Mouse (Mus musculus): ENCODE measurements around the gene Gps1.
"Not testable (repeated sequence)": the region's sequence is repeated elsewhere in the genome, so short reads cannot be mapped to it uniquely, and the experiment has no call there.

Gps1 gene

DNA sequence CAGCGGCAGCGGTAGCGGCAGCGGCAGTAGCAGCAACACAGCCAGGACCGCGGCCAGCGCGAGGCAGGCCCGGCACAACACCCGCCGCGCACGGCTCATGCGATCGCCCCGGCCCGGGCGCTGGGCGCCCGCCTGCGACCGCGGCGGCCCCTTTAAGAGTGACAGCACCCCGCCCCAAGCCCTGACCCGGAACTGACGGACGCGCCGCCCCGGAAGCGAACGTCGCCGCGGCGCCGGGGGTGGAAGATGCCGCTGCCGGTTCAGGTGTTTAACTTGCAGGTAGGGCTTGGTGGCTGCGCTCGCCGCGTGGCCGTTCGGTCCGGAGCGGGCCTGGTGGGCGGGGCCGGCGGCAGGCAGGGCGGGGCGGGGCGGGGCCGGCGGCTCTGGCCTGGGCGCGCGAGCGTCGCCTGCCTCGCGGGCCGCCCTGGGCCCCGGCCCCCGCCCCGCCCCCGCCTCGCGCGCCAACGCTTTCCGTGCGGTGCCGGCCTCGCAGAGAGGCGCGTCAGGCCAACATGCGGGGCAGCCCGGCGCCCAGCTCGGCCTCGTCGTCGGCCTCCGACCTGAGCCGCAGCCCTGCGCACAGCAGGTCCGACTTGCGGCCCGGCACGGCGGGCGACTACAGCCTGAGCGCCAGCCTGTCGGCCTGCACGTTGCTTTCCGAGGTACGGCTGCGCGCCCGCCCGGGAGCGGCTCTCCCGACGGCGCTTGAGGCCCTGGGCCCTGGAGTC is at the start of gene Gps1, which contains the start of gene Rfng:
Gps1 (plus strand) TSS at position 209 of the 728 bp plus-strand sequence.
Rfng (minus strand) TSS at position 144 of the 728 bp plus-strand sequence.
- DNase-seq (ENCODE audit: extremely low spot score) = peak; percentile 85

DNA sequence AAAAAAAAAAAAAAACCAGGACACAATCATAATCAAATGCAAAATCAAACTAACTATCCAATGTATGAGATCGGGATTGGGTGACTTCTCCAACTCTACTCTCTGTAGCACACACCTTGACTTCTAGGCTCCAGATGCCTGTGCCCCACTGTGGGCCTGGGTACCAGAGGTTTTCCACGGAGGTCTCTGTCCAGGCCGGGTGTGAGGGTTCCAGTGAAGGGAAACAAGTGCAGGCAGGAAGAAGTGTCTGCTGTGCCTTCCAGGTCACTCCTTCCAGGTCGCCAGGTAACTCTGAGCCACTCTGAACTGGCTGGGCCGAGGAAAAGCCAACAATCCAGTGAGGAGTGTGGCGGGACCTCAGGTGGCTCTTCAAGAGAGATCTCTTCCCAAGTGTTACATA is 47.6 kb upstream of the Gps1 start:
- DNase-seq (ENCODE audit: extremely low spot score) = no peak

DNA sequence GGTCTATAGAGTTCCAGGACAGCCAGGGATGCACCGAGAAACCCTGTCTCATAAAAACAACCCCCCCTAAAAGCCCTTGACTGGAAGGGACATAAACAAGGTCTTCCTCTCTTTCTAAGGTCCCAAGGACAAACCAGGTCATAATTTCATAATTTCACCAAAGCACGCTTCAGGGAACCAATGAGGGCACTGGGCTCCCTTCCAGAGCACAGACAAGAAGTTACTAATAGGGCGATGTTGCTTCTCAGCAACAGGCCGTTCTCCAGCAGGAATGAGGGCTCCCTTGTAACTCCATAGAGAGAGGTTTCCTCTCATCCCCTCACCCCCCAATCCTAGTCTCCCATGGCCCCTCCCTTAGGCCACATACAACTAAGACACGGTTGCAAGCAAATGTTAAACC is 43.1 kb upstream of the Gps1 start:
- DNase-seq (ENCODE audit: extremely low spot score) = no peak

DNA sequence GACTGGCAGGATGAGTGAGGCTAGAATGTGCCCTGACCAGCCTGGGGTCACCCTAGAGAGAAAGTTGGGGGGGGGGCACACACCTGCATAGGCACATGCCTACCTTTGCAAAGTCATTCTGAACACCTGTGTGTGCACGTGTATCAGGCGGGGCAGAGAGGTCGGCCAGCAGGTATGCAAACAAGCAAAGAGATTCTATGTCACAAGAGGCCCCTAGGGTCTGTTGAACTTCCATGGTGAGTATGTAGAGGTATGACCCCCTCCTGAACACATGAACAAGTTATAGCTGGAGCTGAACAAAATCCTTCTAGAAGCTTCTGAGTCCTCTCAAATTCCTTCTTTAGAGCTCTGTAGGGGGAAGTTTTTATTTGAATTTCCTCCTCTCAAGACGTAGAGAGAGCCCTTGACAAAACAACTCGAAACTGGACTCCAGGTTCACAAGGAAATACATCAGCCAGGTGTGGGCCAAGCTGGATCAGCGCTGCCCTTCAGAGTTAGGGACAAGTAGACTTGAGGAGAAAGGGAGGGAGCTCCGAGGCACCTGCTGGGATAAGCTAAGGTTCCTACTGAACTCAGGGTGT is 39.9 kb upstream of the Gps1 start:
- no peak for DNase-seq (ENCODE audit: extremely low spot score)

DNA sequence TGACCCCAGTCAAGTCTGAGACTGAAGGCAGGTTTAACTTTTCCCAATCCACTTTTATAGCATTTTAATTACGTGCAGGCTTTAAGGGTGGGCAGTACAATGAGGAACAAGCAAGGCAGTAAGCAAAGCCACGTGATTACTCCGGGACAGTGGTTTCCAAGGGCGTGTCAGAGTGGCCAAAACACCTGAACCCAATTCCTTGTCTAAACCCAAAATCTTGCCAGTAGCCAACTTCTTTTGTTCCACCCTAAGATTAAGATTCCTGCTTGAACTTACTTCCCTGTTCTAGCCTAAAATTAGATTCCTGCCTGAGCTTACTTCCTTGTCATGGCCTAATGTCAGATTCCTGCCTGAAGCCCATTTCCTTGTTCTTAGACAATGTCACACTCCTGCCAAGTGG is 36.1 kb upstream of the Gps1 start:
- DNase-seq (ENCODE audit: extremely low spot score) = no peak

DNA sequence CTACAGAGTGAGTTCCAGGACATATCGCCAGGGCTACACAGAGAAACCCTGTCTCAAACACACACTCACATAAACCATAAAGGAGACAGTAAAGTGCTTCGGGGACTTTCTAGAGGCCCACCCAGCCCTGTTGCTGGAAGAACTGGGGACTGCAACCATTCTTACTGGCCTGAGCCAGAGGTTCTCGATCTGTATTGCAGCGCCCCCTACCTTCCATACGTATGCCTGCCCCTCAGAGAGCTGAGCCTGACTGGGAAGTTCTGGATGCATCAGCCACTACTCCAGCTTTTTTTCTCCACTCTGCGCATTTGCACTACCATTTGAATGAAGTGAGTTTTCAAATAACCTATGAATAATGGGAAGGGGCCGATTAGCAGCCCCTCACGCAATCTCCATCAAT is 34.6 kb upstream of the Gps1 start:
- DNase-seq (ENCODE audit: extremely low spot score) = no peak

DNA sequence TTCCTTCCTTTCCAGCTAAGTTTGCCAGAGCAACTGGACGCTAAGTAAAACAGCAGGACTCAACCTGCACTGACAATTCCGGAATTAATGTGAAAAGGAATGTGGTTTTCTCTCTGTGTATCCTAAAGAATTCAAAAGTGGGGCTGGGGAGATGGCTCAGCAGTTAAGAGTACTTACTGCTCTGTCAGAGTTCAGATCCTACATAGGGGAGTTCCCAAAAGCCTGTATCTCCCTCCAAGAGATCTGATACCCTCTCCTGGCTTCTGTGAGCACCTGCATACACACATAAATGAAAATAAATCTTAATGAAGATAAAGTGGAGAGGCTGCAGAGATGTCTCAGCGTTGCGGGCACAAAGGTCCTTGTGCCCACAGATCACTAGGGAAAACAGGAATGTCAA is 32.5 kb upstream of the Gps1 start:
- no peak for DNase-seq (ENCODE audit: extremely low spot score)

DNA sequence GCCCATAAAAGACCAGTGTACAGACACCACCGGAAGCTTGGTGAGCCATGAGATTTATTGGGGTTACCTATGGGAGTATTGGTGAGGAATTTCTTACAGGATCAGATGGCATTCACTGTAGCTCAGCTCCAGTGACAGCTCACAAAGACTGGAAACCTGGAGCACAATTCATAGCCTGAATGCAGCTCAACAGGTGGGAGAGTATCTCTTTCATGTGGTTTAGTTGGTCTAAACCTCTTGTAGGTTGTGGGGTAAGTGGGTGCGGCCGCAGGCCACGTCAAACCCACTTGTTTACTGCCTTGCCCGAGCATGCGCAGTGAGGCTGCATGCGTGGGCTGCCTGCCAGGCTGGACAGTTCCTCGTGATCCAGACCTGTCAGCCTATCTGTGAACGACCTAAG is 23.8 kb upstream of the Gps1 start:
- no peak for DNase-seq (ENCODE audit: extremely low spot score)

DNA sequence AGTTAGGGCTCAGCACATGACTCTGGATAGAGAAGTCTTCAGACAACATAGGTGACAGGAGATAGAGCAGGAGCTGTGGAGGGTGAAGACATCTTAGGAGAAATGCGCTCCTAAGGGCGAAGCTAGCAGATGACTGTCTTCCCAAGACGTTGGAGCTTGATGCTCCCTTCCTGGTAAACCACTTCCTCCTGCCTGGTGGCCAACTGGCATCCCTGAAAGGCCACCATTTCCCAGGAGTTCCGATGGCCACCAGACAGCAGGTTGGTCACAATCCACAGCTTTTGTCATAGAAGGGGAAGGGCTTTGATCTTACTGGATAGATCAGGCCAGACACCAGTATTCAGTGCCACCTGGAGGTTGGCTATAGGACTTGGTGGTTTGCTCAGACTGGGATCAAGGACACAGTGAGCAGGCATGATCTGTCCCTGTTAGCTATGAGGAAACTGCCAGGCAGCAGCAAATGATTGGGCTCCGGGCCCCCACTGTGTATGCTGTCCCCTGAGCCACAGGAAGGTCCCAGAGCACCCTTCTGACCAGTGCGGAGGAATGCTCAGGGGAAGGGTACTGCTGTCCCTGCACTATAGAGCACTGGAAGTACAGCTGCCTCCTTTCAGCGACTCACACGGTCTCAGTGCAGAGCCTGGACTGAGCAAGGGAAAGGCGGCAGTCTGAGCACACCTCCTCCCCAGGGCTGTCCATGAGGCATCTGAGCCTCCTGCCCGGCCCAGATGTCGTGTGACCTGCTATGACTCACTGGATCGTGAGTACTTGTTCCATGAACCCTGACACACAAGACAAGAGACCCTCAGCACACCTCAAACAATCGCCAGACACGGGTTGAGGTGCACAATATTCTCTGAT is 22.0 kb upstream of the Gps1 start:
- no peak for DNase-seq (ENCODE audit: extremely low spot score)

DNA sequence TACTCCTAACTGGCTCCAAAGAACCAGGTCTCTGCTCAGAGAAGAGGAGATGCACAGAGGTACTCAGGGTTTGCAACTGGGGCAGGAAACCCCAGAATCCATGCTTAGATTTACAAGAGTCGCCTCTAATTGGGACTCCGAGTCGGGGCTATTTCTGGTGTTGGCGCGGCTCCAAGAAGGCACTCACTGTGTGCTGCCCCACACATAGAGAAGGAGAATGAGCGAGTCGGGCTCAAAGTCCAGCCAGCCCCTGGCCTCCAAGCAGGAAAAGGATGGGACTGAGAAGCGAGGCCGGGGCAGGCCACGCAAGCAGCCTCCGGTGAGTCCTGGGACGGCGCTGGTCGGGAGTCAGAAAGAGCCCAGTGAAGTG is 21.4 kb upstream of the Gps1 start, which contains the start of gene Hmga1b:
Hmga1b (plus strand) TSS at position 123 of the 370 bp plus-strand sequence.
- not testable (repeated sequence) for DNase-seq (ENCODE audit: extremely low spot score)

DNA sequence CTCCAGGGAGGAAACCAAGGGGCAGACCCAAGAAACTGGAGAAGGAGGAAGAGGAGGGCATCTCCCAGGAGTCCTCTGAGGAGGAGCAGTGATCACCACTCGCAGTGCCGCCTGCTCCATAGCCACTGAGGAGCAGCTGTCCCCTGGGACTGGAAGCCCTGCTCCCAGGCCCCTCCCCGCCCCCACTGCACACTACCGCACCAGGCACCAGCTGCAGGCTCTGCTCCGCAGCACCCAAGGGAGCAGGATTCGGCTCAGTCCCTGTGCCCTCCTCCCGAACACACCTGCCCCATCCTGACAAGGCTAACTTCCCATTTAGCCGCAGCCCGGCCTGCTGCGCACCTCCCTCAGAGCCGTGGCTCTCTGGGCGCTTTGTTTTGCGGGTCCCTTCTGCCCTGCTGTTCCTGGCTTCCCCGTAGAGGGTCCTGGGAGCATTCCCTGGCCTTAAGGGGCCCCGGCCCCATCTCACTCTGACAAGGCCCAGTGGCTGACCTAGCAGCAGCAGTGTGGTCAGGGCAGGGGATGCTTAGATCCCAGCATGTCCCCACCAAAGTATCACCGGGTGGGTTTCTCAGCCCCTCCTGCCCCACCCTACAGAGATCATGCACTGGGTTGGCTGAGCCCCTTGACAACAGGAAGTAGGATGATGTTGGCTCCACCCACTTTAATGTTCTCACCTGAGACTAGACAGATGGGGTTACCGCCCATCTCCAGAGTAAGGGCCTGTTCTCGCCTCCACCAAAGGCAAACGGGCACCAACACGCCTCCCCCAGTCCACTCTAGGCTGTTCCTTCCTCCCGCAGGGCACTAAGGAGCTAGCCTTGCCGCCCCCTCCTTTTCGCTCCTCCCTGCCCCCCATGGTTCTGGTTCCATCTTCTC is 20.7 kb upstream of the Gps1 start:
- not testable (repeated sequence) for DNase-seq (ENCODE audit: extremely low spot score)

DNA sequence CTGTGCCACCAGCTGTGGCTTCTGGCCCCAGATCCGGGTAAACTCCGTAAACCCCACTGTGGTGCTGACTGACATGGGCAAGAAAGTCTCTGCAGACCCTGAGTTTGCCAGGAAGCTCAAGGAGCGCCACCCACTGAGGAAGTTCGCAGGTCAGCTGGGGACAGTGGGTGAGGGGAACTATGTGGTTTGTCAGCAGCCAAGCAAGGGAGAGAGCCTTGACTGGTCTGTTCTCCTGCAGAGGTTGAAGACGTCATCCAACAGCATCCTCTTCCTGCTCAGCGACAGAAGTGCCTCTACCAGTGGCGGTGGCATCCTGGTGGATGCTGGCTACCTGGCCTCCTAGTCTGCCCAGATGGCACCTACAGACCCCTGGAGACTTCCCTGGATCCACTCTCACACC is 17.0 kb upstream of the Gps1 start:
- DNase-seq (ENCODE audit: extremely low spot score) = not testable (repeated sequence)

DNA sequence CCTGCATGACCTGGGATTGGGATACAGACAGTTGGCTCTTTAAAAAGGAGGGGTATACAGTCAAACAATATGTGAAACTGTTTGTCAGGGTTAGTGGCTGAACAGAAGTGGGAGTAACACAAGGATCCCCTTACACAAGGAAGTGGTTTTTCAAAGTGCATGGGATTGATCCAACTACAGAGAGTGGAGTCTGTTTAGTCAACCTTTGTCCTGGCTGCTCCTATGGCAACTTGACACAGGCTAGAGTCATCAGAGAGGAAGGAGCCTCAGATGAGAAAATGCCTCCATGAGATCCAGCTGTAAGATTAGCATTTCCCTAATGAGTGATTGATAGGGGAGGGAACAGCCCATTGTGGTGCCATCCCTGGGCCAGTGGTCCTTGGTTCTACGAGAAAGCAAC is 15.9 kb upstream of the Gps1 start:
- DNase-seq (ENCODE audit: extremely low spot score) = no peak

DNA sequence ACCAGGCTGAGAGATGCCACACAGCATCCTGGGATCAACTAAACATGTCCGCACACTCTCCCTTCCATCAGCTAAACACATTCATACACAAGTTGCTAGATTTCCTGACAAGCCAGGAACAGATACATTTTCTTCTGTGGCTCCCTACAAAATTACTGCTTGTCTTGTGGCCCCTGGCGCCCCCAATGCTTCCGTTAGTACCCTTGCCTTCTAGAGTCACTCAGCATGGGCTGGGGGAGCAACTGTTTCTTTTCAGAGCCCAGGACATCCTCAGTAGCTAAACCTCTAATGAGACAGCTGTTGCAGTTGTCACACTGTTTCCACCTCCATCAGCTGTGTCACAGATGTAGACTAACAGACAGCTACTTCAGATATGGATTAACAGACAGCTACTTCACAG is 11.3 kb upstream of the Gps1 start:
- no peak for DNase-seq (ENCODE audit: extremely low spot score)

DNA sequence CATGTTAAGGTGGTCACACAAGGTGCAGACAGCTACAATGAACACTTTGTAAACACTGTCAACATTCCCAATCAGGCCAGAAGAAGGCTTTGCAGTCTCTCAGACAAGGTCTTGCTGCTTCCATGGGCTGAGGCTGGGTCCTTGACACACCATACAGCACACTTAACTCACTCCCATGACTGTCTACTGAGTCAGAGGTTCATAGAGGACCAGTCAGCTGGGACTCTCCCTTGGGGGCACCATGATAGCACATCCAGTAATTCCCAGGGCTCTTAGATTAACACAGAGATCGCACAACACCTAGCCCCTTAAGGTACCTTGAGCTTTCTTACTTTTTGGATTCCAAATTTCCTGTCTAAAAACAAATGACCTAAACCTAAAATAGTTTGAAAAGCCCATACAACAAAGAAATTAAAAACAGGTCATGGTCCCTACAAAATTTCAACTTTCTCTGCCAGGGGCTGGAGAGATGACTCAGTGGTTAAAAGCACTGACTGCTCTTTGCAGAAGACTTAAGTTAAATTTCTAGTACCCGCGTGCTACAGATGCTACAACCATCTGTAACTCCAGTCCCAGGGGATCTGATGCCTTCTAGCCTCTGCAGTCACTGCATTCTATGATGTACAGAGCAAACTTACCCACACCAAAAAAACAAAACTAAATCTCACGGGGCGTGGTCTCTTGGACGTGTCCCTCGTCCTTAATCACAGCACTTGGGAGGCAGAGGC is 10.4 kb upstream of the Gps1 start:
- DNase-seq (ENCODE audit: extremely low spot score) = no peak

DNA sequence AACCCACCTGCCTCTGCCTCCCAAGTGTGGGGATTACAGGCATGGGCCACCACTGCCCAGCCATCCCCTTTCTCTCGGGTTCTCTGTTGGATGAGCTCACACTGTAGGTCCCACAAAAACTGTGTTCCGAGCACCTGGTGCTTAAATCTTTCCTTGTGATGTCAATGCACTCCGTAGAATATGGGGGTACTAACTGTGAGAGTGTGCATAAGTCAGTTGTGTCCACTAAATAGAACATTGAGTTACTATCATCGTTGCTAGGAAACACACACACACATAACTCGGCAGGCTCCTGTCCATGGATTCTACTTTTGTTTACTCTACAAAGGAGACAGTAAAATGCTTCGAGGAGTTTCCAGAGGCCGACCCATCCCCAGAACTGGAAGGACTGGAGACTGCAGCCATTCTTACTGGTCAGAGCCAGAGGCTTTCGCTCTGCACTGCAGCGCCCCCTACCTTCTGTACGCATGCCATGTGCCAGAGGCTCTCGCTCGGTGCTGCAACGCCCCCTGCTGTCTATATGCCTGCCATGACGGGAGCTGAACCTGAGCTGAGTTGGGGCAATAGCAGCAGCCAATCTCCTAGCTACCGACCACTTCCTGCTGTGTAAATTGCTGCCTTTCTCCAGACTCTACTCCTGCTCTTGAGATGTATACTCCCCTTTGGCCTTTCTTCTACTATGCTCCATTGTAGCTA is 8.2 kb upstream of the Gps1 start:
- DNase-seq (ENCODE audit: extremely low spot score) = peak; percentile 94

DNA sequence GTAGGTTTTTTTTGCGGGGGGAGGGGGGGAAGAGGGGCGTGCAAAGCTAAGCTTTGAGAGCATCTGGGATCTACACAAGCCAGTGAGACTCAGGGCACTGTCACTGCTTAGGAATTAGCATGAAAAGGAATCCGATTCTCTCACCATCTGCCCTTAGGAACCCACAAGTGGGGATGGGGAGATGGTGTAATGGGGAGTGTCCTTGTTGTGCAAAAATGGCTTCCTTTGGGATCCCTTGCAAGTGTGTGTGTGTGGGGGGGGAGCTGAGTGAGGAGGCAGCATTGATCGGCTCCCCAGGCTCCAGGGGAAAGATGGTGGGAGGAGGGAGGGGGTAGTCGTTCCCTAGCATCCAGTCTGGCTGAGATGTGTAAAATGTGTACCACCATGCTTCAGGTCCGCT is 6.9 kb upstream of the Gps1 start:
- no peak for DNase-seq (ENCODE audit: extremely low spot score)

DNA sequence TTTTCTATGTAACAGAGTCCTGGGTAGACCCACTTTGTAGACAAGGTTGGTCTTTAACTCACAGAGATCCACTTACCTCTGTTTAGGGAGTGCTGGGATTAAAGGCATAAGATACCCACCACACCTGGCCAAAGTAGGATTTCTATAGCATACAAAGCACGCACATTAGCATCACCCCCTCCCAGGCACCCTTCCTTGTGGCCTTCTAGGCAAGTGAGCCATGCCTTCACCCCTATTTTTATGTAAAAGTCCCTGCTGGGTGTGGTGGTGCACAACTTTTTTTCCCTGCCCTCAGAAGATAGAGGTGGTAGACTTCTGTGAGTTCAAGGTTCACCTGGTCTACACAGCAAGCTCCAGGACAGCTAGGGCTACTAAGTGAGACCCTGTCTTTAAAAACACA is 4.2 kb upstream of the Gps1 start:
- no peak for DNase-seq (ENCODE audit: extremely low spot score)

DNA sequence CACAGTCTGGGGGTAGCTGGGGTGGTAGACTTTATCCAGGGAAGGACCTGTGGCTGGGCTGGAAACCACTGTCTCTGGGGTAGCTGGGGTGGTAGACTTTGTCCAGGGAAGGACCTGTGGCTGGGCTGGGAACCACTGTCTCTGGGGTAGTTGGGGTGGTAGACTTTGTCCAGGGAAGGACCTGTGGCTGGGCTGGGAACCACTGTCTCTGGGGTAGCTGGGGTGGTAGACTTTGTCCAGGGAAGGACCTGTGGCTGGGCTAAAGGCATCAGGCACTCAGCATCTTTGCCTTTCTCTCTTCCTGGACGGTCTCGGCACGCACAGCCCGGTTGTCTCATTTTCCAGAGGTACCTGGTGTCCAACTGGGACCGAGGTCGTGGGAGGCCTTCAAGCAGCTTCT is 2.7 kb upstream of the Gps1 start:
- DNase-seq (ENCODE audit: extremely low spot score) = not testable (repeated sequence)

DNA sequence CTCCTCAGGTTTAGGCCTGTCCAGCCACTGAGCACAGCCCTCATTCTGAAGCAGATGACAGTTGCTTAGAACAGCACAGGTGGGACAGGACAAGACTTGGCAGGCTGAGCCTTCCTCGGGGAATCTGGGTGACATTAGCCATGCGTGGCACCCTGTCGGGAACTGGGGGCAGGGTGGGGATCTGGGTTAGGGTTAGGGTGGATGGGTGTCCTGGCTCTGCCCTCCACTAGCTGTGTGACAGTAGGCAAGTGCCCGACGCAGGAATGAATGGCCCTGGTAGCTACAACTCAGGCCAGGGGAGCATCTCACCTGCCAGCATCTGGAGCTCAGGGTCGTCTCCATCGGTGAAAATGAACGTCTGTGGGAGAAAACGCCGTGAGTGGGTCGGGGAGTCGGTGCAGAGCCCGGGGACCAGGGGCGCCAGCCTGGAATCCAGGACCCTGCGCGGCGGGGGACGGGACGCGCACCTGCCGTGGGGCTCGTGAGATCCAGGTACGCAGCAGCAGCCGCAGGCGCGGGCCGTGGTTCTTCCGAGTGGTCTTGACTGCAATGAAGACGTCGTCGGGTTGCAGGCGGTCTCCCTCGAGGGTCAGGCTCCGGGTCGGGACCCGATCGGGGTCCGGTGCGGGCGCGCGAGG is 527 bp upstream of the Gps1 start:
- no peak for DNase-seq (ENCODE audit: extremely low spot score)

Measured in embryo, embryonic 9.5 days (tissue).